Mouse (Mus musculus) adrenal gland, postnatal 10 days (tissue): ENCODE results near the gene Vkorc1. TPM values are rescaled to one million over a fixed set of nuclear protein-coding genes. Genes with fewer than 3 reads are reported as not detected.
"Not testable (repeated sequence)": the region's sequence is repeated elsewhere in the genome, so short reads cannot be mapped to it uniquely, and the experiment has no call there.

Source experiments
- DNase-seq: peaks from one replicate; pipeline ENCODE4 v3.0.0; 2021; ENCODE audit warnings: mixed read lengths
- total RNA-seq, 2 experiments: library from RNA; stranded (reverse); gene quantifications; 2 replicates each; pipeline ENCODE4 v1.2.3; 2021

Vkorc1 gene
- total RNA-seq, 2 experiments from 2014 or later: 84.3 to 112 TPM

- no peak for DNase-seq
Observed at GRCm38 (mm10) chr7:127915293-127915692, 19.9 kb upstream of the Vkorc1 start.

DNA sequence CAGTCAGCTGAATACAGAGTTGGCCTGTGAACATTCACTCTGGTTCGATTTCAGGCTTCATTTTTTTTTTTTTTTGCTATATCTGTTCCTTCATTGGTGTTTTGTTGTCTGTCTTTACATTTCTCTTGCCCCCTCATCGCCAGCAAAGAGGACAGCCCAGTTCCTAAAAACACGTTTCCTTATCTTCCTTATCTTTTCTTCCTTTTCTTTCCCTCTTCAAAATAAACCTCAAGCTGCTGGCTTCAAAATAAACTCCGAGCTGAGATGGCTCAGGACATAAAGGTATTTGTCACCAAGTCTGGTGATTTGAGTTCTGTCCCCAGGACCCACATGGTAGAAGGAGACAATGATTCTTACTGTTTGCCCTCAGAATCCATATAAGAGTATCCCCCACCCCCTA, 17.5 kb upstream of the Vkorc1 start:
- no peak for DNase-seq

- DNase-seq: peak; percentile 95
Observed at GRCm38 (mm10) chr7:127912190-127912871, 16.9 kb upstream of the Vkorc1 start, which contains the start of gene Kat8. TSS of gene Kat8 (plus strand) at chr7:127912516.

DNA sequence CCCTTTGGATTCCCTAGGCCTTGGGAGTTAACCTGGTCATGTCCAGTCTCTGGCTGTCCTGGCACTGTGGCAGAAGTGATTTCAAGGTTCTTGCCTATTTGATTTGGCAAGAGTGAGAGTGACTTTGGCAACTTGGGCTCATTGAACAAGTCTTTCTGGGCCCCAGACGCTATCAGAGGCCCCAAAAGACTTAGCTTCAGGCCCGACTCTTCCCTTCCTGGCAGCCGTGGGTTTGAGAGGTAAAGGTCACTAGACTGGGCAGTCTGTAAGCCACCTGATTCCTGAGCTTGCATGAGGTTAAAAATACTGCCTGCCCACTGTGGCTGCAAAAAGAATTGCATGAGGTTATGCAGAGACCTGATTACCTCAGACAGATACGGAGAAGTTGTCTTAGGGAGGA, 13.2 kb upstream of the Vkorc1 start:
- peak; percentile 47 for DNase-seq

- no peak for DNase-seq
Observed at GRCm38 (mm10) chr7:127907939-127908338, 12.5 kb upstream of the Vkorc1 start.

DNA sequence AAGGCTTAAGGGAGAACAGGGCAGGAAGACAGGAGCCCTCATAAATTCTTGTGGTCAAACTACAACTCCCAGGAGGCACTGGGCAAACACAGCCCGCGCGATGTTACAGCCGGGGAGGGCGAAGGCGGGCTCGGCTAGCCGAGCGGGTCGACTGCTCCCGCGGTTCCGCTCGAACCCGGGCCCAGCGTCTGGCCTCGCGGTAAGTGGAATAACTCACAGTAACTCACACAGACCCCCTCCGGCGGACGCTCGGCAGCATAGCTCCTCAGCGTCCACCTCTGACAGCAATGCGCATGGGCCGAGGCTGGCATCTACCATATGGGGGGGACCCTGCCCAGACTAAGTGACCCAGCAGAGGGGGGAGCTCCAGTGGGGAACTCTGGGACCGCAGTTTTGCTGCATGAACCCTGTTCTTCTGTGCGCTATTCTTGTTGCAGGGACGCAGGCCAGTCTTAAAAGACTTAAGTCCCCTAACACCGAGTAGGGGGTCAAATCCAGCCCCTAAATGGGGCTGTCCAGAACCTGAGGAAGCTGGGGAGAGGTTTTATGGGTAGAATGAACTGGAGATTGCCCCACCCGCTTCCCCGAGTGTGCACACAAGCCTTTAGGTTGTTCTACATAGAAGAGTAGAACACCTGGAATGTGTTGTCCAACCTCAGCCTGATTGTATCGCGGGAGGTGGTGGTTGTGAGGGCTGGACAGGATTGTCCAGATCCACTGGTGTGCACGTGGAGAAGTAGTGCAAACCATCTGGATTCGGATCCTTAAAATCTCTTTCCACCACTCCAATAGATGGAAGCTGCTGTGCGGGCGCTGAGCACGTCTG, 8.8 kb upstream of the Vkorc1 start, which contains the start of gene Bckdk:
Gene Bckdk (plus strand): TSS at position 112 of the 826 bp plus-strand sequence.
- DNase-seq: peak; percentile 85

DNA sequence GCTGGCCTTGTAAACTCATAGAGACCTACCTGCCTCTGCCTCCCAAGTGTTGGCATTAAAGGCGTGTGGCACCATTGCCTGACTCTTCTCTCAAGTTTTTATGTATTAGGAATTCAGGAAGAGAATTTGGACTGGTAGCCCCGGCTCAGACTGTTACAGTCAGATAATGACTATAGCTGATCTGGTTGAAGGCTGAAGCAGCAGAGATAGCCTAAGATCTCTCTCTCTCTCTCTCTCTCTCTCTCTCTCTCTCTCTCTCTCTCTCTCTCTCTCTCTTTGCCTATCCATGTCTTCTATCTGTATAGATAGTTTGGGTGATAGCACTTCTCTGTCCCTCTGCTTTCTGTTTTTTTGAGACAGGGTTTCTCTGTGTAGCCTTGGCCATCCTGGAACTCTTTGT, 6.4 kb upstream of the Vkorc1 start:
- no peak for DNase-seq

GRCm38 (mm10) chr7:127899997-127900396, 4.6 kb upstream of the Vkorc1 start:
- no peak for DNase-seq

GRCm38 (mm10) chr7:127898179-127898956, 3.0 kb upstream of the Vkorc1 start:
- no peak for DNase-seq

GRCm38 (mm10) chr7:127897542-127897941, 2.1 kb upstream of the Vkorc1 start:
- DNase-seq: no peak

GRCm38 (mm10) chr7:127896384-127896783, 967 bp upstream of the Vkorc1 start:
- DNase-seq: peak; percentile 69

GRCm38 (mm10) chr7:127895891-127896290, 474 bp upstream of the Vkorc1 start:
- DNase-seq: not testable (repeated sequence)

- no peak for DNase-seq
Observed at GRCm38 (mm10) chr7:127894480-127894879, 937 bp downstream of the Vkorc1 start.

- no peak for DNase-seq
Observed at GRCm38 (mm10) chr7:127890798-127891197, 4.6 kb downstream of the Vkorc1 start, which contains the start of gene Prss53. TSS of gene Prss53 (minus strand) at chr7:127890970.

GRCm38 (mm10) chr7:127888821-127889220, 6.6 kb downstream of the Vkorc1 start:
- no peak for DNase-seq

GRCm38 (mm10) chr7:127887781-127888180, 7.6 kb downstream of the Vkorc1 start:
- DNase-seq: no peak

DNA sequence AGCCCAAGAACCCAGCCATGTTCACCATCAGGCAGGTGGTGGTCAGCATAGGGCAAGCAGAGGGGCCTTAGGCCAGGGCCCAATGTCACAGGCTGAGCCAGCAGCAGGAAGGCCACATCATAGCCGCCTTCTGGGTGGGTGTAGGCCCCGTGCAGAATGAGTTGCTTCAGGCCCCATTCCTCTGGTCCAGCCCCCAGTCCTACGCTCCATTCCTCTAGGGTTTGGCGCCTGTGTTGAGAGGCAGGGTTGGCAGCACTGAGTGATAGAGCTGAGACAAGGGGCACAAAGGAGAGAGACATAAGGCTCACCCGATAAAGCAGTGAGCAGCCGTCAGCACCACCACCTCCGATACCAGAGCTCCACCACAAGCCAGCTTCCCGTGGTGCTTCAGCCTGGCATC, 8.2 kb downstream of the Vkorc1 start:
- DNase-seq: no peak

DNA sequence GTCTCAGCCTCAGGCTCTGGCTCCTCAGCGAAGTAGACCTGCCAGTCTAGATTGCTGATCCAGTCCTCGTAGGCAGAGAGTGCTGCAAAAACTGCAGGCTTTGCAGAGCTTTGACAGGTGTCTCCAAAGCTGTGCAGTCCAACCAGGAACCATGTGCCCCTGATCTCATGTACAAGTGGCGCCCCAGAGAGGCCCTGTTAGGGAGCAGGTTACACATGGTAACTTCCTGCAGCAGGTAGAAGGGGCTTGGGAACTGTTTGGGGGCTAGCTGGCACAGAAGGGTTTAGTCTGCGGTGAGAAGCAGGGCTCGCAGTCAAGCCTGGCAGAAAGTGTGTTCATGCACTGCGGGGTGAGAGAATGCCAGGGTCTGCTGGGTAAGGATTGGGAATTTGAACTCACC, 8.9 kb downstream of the Vkorc1 start:
- no peak for DNase-seq

- peak; percentile 52 for DNase-seq
Observed at GRCm38 (mm10) chr7:127885951-127886350, 9.5 kb downstream of the Vkorc1 start.

DNA sequence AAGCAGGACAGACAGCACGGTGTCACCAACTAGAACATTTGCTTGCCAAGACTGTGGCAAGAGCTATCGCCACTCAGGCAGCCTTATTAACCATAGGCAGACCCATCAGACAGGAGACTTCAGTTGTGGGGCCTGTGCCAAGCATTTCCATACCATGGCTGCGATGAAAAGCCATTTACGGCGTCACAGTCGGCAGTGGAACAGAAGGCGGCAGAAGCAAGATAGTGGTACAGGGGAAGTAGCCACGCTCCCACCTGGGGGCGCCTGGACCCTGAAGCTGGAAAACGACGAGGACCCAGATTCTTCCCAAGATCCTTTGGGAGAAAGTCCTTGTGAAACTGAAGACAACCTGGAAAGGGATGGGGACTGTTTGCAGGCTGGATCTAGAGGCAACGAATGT, 15.0 kb downstream of the Vkorc1 start:
- DNase-seq: no peak

GRCm38 (mm10) chr7:127879301-127879700, 16.1 kb downstream of the Vkorc1 start:
- DNase-seq: no peak
